Mouse (Mus musculus): ENCODE measurements around the gene Cd82. TPM values are rescaled to one million over a fixed set of nuclear protein-coding genes. Genes with fewer than 3 reads are reported as not detected.

Cd82 gene
- polyA plus RNA-seq, 1 experiment from 2014 or later, result 6.2 TPM

GRCm38 (mm10) chr2:93372872-93373271 is 90.1 kb downstream of the Cd82 start:
- WGBS, result 88% methylated on average over 10 of the region's 10 CpGs
- Histone ChIP-seq H3K36me3 (ENCODE audit: control insufficient read depth, insufficient read depth, low read length) (no peaks in the 10 kb centered on the region), H3K27me3 (ENCODE audit: control insufficient read depth, insufficient read depth, low read length) (no peaks in the 10 kb centered on the region), H3K9me3 (ENCODE audit: control insufficient read depth, low read length) (no peaks in the 10 kb centered on the region), H3K4me2 (replicated peaks; ENCODE audit: low read depth, low read length) (no peak overlapping the region), H3K4me1 (replicated peaks; ENCODE audit: control insufficient read depth, insufficient read depth, low read length) (peaks cover 4% of the 10 kb centered on the region; the same call in 1 of the 2 replicates), H3K9ac (ENCODE audit: low read depth, low read length) (no peak overlapping the region), H3K27ac (ENCODE audit: low read depth, low read length) (no peak overlapping the region), H3K4me3 (ENCODE audit: low read depth, low read length) (no peak overlapping the region)
- ATAC-seq (ENCODE audit: low FRiP score), result no peak
- DNase-seq (ENCODE audit: low spot score), result no peak

GRCm38 (mm10) chr2:93372097-93372571 is 90.8 kb downstream of the Cd82 start:
- no peak for DNase-seq (ENCODE audit: low spot score)
- no peak for ATAC-seq (ENCODE audit: low FRiP score)
- Histone ChIP-seq H3K9ac (ENCODE audit: low read depth, low read length) (no peak overlapping the region), H3K4me1 (replicated peaks; ENCODE audit: control insufficient read depth, insufficient read depth, low read length) (peaks cover 4% of the 10 kb centered on the region; the same call in 1 of the 2 replicates), H3K27ac (ENCODE audit: low read depth, low read length) (no peak overlapping the region), H3K27me3 (ENCODE audit: control insufficient read depth, insufficient read depth, low read length) (no peaks in the 10 kb centered on the region), H3K9me3 (ENCODE audit: control insufficient read depth, low read length) (no peaks in the 10 kb centered on the region), H3K4me2 (replicated peaks; ENCODE audit: low read depth, low read length) (no peak overlapping the region), H3K36me3 (ENCODE audit: control insufficient read depth, insufficient read depth, low read length) (no peaks in the 10 kb centered on the region), H3K4me3 (ENCODE audit: low read depth, low read length) (no peak overlapping the region)
- 20% methylated on average over 6 of the region's 6 CpGs for WGBS

Other genes starting within 250 kb of the Cd82 start
- gene Tspan18, start 128.6 kb downstream of the Cd82 start, polyA plus RNA-seq (2014; fragmentation: Nextera tagmentation; extraction: Ambion mirVana), result 61.0 and 71.4 TPM in 2 replicates
- gene Gm10803, start 97.4 kb upstream of the Cd82 start, polyA plus RNA-seq (2014; fragmentation: Nextera tagmentation; extraction: Ambion mirVana), result not detected in 2 replicates
- gene Alx4, start 179.2 kb upstream of the Cd82 start, polyA plus RNA-seq (2014; fragmentation: Nextera tagmentation; extraction: Ambion mirVana), result 4.3 TPM in 2 replicates